In the genomic region with DNA sequence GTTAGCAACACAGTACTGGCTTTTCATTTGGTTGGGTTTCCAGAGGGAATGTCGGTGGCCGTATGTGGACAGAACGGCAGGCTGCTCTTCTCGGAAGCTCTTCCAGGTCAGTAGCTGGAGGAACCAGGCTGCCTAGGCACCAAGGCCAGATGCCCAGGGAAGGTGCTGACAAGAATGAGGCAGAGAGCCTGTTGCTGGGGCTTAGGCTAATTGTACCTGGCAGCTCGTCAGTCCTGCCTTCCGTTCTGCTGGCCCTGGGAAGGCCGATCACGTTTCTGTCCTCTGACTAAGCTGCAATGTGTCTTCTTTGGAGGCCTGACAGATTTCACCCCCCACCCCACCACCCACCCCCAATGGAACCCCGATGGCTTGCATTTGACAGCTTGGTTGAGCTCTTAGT, we compare ENCODE assay signal across 13 mouse cellular contexts.
DNase-seq lines count a peak whose midpoint lies in the region; ATAC-seq lines count a peak whose summit lies in the region.
"Had no signal": no experiment of that assay in that cellular context is flagged by ENCODE, and none has a peak within 500 bp of the region (broad histone marks: within the 10 kb centered on the region; RNA-seq: fewer than 3 reads in every experiment).

No protein-coding gene starts in this region.

- no peak for ATAC-seq in kidney, embryonic 15.5 days (replicated peaks; ENCODE audit: low FRiP score)

- no peaks in the 10 kb centered on the region for H3K4me1 ChIP-seq in kidney, embryonic 15.5 days
- H3K4me1 ChIP-seq: forebrain, embryonic 12.5 days; neural tube, embryonic 15.5 days had no signal

- no peaks in the 10 kb centered on the region; the same call in 1 of the 2 replicates for H3K27me3 ChIP-seq in kidney, embryonic 15.5 days
- H3K27me3 ChIP-seq: embryonic facial prominence, embryonic 12.5 days; neural tube, embryonic 15.5 days had no signal

- no peak overlapping the region for H3K4me3 ChIP-seq in kidney, embryonic 15.5 days (replicated peaks)
- H3K4me3 ChIP-seq: embryonic facial prominence, embryonic 12.5 days; forebrain, embryonic 12.5 days; neural tube, embryonic 15.5 days had no signal

- H3K9me3 ChIP-seq in kidney, embryonic 15.5 days (replicated peaks) = no peaks in the 10 kb centered on the region
- H3K9me3 ChIP-seq: embryonic facial prominence, embryonic 12.5 days; forebrain, embryonic 12.5 days; neural tube, embryonic 15.5 days had no signal

- DNase-seq in ovary, postnatal 36 days (ENCODE audit: low spot score) = peak; percentile 22
- no peak for DNase-seq in ovary, postnatal 14 days (ENCODE audit: low spot score)
- DNase-seq in gastrocnemius, adult 8-10 months (ENCODE audit: low spot score in 2 of 2) = peak; percentile 40 to 74
- DNase-seq in heart, postnatal 14 days = peak; percentile 41 to 69
- peak; percentile 86 for DNase-seq in skeletal muscle tissue, adult 2 months (ENCODE audit: low read depth, low spot score)
- no peak for DNase-seq in layer of hippocampus, postnatal 36 days
- DNase-seq: cerebellum, adult 18-20 months; kidney, adult 18-20 months had no signal

- no peak overlapping the region for H3K4me2 ChIP-seq in kidney, embryonic 15.5 days
- H3K4me2 ChIP-seq: embryonic facial prominence, embryonic 12.5 days; forebrain, embryonic 12.5 days; hindbrain, embryonic 14.5 days; neural tube, embryonic 15.5 days had no signal

- H3K27ac ChIP-seq in kidney, embryonic 15.5 days = no peak overlapping the region
- H3K27ac ChIP-seq: embryonic facial prominence, embryonic 12.5 days; forebrain, embryonic 12.5 days; hindbrain, embryonic 14.5 days; neural tube, embryonic 15.5 days had no signal

- no peak overlapping the region for H3K9ac ChIP-seq in kidney, embryonic 15.5 days
- H3K9ac ChIP-seq: embryonic facial prominence, embryonic 12.5 days; forebrain, embryonic 12.5 days; hindbrain, embryonic 14.5 days; neural tube, embryonic 15.5 days had no signal

- intact Hi-C loops in heart, postnatal 14 days (cut with DNase I) = no loop called here

- 76% methylated on average over 9 of the region's 9 CpGs for WGBS in kidney, embryonic 15.5 days

- no peaks in the 10 kb centered on the region for H3K36me3 ChIP-seq in kidney, embryonic 15.5 days
- H3K36me3 ChIP-seq: embryonic facial prominence, embryonic 12.5 days; forebrain, embryonic 12.5 days; neural tube, embryonic 15.5 days had no signal

Comparison
In these comparisons a context has a peak if more than half of its experiments do, and no peak if none do; other contexts are left out.
1. DNase-seq: peak in ovary, postnatal 36 days (single experiment), gastrocnemius, adult 8-10 months (2 of 2), heart, postnatal 14 days (2 of 2) and skeletal muscle tissue, adult 2 months (single experiment); none in ovary, postnatal 14 days (single experiment) and layer of hippocampus, postnatal 36 days (0 of 2).